Mouse (Mus musculus) intestine, postnatal 0 days (tissue): ENCODE data around the gene Nfxl1. TPM values are rescaled to one million over a fixed set of nuclear protein-coding genes. Genes with fewer than 3 reads are reported as not detected.

Source experiments
- ATAC-seq: fragments of 200-750 bp; cut with Nextera tagmentation; 2 replicates; pipeline ENCODE4 v1.8.0; 2017; ENCODE audit warnings: mild to moderate bottlenecking, moderate TSS enrichment, moderate library complexity
- H3K27ac ChIP-seq: fragments of 300-500 bp; sonication (generic); 2 replicates; pipeline ENCODE4 v1.5.1; 2014; ENCODE audit warnings: mild to moderate bottlenecking, low read depth, low read length, moderate library complexity
- H3K27me3 ChIP-seq: fragments of 300-500 bp; sonication (generic); replicated peaks from 2 replicates; pipeline ENCODE4 v1.6.1; 2014; ENCODE audit warnings: low read length, mixed read lengths; ENCODE audit not compliant: control insufficient read depth, insufficient read depth
- H3K36me3 ChIP-seq: fragments of 300-500 bp; sonication (generic); 2 replicates; pipeline ENCODE4 v1.6.1; 2014; ENCODE audit warnings: mild to moderate bottlenecking, moderate library complexity; ENCODE audit not compliant: control insufficient read depth, insufficient read depth
- H3K4me1 ChIP-seq: fragments of 300-500 bp; sonication (generic); replicated peaks from 2 replicates; pipeline ENCODE4 v1.6.1; 2014; ENCODE audit warnings: antibody characterized with exemption, low read length, mixed read lengths; ENCODE audit not compliant: control insufficient read depth, insufficient read depth
- H3K4me2 ChIP-seq: fragments of 300-500 bp; sonication (generic); replicated peaks from 2 replicates; pipeline ENCODE4 v1.6.1; 2014; ENCODE audit warnings: low read depth, mild to moderate bottlenecking, moderate library complexity
- H3K4me3 ChIP-seq: fragments of 300-500 bp; sonication (generic); 2 replicates; pipeline ENCODE4 v1.5.1; 2014; ENCODE audit warnings: low read depth, low read length
- H3K9ac ChIP-seq: fragments of 300-500 bp; sonication (generic); 2 replicates; pipeline ENCODE4 v1.6.1; 2014; ENCODE audit warnings: mild to moderate bottlenecking, low read depth, low read length
- H3K9me3 ChIP-seq: fragments of 300-500 bp; sonication (generic); 2 replicates; pipeline ENCODE4 v1.6.1; 2016; ENCODE audit warnings: mixed run types; ENCODE audit not compliant: control insufficient read depth
- CTCF ChIP-seq: sonication (generic); IDR thresholded peaks from 2 replicates; pipeline ENCODE4 v1.5.1; 2016; ENCODE audit warnings: low read depth, mild to moderate bottlenecking, control low read depth, antibody characterized with exemption, moderate library complexity
- WGBS: fragments of 180-500 bp; shearing (Covaris S2); extraction: QIAGEN DNeasy Blood & Tissue Kit; methylation state at CpG from one replicate; pipeline ENCODE4 v1.1.7; 2014; 5-methylcytosine and 5-hydroxymethylcytosine counted together
- polyA plus RNA-seq: library from polyadenylated mRNA; unstranded; fragments of >200 nt; fragmentation: Nextera tagmentation; extraction: Ambion mirVana; gene quantifications from 2 replicates; pipeline ENCODE4 v1.2.1, GENCODE M21; 2015

The Nfxl1 gene
- polyA plus RNA-seq, 1 experiment from 2014 or later = 6.3 TPM

DNA sequence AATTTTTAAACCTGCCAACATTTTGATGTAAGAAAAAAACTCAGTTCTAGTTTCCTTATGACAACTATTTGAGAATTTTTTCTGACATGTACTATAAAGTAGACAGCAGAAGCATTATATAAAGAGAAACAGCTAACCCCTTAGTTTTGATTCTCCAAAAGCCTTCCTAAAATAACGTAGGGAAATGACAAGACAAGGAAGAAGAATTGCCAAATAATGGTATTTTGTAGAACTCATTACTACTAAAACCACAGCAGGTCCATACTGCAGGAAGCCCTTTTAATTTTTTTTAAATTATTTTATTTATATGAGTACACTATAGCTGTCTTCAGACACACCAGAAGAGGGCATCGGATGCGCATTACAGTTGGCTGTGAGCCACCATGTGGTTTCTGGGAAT is 8.3 kb downstream of the Nfxl1 start:
- H3K4me2 ChIP-seq = no peak overlapping the region
- H3K9ac ChIP-seq = no peak overlapping the region
- peaks cover 12% of the 10 kb centered on the region for H3K36me3 ChIP-seq
- H3K4me3 ChIP-seq = no peak overlapping the region
- no peaks in the 10 kb centered on the region for H3K9me3 ChIP-seq
- H3K27ac ChIP-seq = no peak overlapping the region
- TF ChIP-seq CTCF = no peak
- 89% methylated on average over 3 of the region's 3 CpGs for WGBS
- no peaks in the 10 kb centered on the region for H3K27me3 ChIP-seq
- no peaks in the 10 kb centered on the region for H3K4me1 ChIP-seq
- no peak for ATAC-seq

DNA sequence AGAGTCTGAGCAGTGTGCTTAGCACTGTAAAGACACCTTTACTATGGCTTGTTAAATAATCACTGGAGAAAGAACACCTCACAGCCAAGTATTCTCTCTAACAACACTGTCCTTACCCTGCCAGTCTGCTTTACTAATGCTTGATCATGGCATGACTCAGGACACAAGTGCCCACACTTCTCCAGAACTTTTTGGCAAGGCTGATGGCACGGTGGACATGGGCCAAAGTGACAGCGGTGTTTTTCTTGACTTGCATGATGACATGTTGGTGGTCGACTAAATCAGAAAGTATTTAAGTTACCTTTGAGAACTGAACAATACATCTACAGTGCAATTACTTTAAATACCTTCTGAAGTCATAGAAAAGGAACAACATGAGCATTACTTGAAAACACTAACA is 30.6 kb downstream of the Nfxl1 start:
- TF ChIP-seq CTCF = no peak
- Histone ChIP-seq H3K27me3 (no peaks in the 10 kb centered on the region), H3K9ac (no peak overlapping the region), H3K4me1 (no peaks in the 10 kb centered on the region), H3K9me3 (no peaks in the 10 kb centered on the region), H3K4me3 (no peak overlapping the region), H3K27ac (no peak overlapping the region), H3K4me2 (no peak overlapping the region), H3K36me3 (peaks cover 42% of the 10 kb centered on the region)
- 98% methylated on average over 3 of the region's 3 CpGs for WGBS
- no peak for ATAC-seq

DNA sequence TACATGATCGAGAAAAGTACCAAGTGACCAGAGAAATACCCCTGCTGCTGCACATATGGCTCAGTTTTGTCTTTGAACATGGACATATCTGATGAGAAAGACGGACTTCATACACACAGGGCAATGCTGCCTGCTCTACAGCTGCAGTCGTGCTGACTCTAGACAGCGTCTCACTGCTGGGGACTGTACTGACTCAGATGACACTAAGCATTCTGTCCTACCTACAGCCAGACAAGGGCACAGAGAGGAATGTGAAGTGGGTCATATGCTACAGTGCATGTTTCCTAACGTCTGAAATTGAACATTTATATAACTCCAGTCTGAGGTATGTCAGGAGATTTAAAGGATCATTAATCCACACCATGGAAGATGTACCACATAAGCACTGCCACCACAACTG is 45.7 kb downstream of the Nfxl1 start:
- no peaks in the 10 kb centered on the region for H3K4me1 ChIP-seq
- no peak overlapping the region for H3K9ac ChIP-seq
- peaks cover 22% of the 10 kb centered on the region for H3K36me3 ChIP-seq
- WGBS = 87% methylated on average over 5 of the region's 5 CpGs
- no peaks in the 10 kb centered on the region for H3K27me3 ChIP-seq
- no peak for ATAC-seq
- no peak overlapping the region for H3K27ac ChIP-seq
- TF ChIP-seq CTCF = no peak
- no peak overlapping the region for H3K4me2 ChIP-seq
- no peaks in the 10 kb centered on the region for H3K9me3 ChIP-seq
- no peak overlapping the region for H3K4me3 ChIP-seq

DNA sequence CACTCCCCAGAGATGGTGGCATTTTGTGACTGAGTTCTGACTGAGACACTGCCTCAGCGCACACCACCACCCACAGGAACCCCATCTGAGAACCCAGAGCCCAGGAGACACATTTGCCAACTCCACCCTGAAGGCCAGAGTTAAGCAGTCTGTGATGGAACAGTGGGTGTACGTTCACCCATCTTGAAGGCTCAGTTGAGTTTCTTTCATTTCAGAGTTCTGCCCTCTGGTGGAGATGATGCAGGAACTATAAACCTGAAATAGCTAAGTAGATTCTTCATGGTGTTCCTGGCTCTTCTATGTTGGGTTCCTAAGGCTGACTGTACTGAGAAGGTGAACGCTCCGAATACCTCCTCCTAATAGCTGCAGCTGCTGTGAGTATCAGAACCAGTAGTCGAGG is 53.7 kb downstream of the Nfxl1 start:
- Histone ChIP-seq H3K9ac (no peak overlapping the region), H3K9me3 (no peaks in the 10 kb centered on the region), H3K27ac (no peak overlapping the region), H3K27me3 (peaks cover 29% of the 10 kb centered on the region), H3K4me3 (no peak overlapping the region), H3K4me2 (no peak overlapping the region), H3K36me3 (no peaks in the 10 kb centered on the region), H3K4me1 (no peaks in the 10 kb centered on the region)
- peak; percentile 73 for TF ChIP-seq CTCF
- ATAC-seq = no peak
- WGBS = 71% methylated on average over 5 of the region's 5 CpGs

- Histone ChIP-seq H3K4me2 (peak within 1 kb of the TSS; percentile 68), H3K9ac (no peak within 1 kb of the TSS; the same call in 1 of the 2 replicates), H3K9me3 (no peaks in the 10 kb centered on the region), H3K27me3 (peaks cover 29% of the 10 kb centered on the region), H3K27ac (no peak within 1 kb of the TSS), H3K4me3 (peak within 1 kb of the TSS; percentile 40), H3K36me3 (no peaks in the 10 kb centered on the region), H3K4me1 (no peaks in the 10 kb centered on the region)
- no peak for TF ChIP-seq CTCF
- ATAC-seq = 0 out of 2 replicates have a peak, but pooled peaks have one; percentile 28
- 1% methylated on average over 64 of the region's 64 CpGs for WGBS
These were observed 55.7 kb downstream of the Nfxl1 start, which contains the start of gene Corin for GRCm38 (mm10) chr5:72503531-72504523. Gene Corin (minus strand): TSS chr5:72504473.

GRCm38 (mm10) chr5:72502778-72503177 is 56.7 kb downstream of the Nfxl1 start:
- no peak overlapping the region for H3K4me3 ChIP-seq
- peaks cover 29% of the 10 kb centered on the region for H3K27me3 ChIP-seq
- H3K4me1 ChIP-seq = no peaks in the 10 kb centered on the region
- ATAC-seq = no peak
- H3K9ac ChIP-seq = no peak overlapping the region
- H3K9me3 ChIP-seq = no peaks in the 10 kb centered on the region
- no peak for TF ChIP-seq CTCF
- H3K27ac ChIP-seq = no peak overlapping the region
- no peak overlapping the region for H3K4me2 ChIP-seq
- no peaks in the 10 kb centered on the region for H3K36me3 ChIP-seq
- 70% methylated on average over 8 of the region's 8 CpGs for WGBS
